Mouse (Mus musculus) forebrain, postnatal 0 days (tissue): Measurements from ENCODE around the gene Tubb3. TPM values are rescaled to one million over a fixed set of nuclear protein-coding genes. Genes with fewer than 3 reads are reported as not detected.

ENCODE experiments used
- ATAC-seq: fragments of 200-750 bp; cut with Nextera tagmentation; 2 replicates; pipeline ENCODE4 v1.8.0; 2017; ENCODE audit warnings: mild to moderate bottlenecking, moderate library complexity
- DNase-seq: peaks from one replicate; pipeline ENCODE4 v3.0.0-alpha.2; 2015
- H3K27ac ChIP-seq: fragments of 300-500 bp; sonication (generic); 2 replicates; pipeline ENCODE4 v1.5.1; 2014; ENCODE audit warnings: low read depth, mild to moderate bottlenecking, antibody characterized with exemption, low read length, moderate library complexity, mixed read lengths
- H3K27me3 ChIP-seq: fragments of 300-500 bp; sonication (generic); 2 replicates; pipeline ENCODE4 v1.6.1; 2014; ENCODE audit warnings: mild to moderate bottlenecking, low read length, mixed read lengths; ENCODE audit not compliant: insufficient read depth
- H3K36me3 ChIP-seq: fragments of 300-500 bp; sonication (generic); 2 replicates; pipeline ENCODE4 v1.6.1; 2014; ENCODE audit warnings: mild to moderate bottlenecking, moderate library complexity; ENCODE audit not compliant: insufficient read depth
- H3K4me1 ChIP-seq: fragments of 300-500 bp; sonication (generic); 2 replicates; pipeline ENCODE4 v1.6.1; 2014; ENCODE audit warnings: antibody characterized with exemption; ENCODE audit not compliant: insufficient read depth
- H3K4me2 ChIP-seq: fragments of 300-500 bp; sonication (generic); 2 replicates; pipeline ENCODE4 v1.6.1; 2014; ENCODE audit warnings: low read depth, mild to moderate bottlenecking, moderate library complexity
- H3K4me3 ChIP-seq: fragments of 300-500 bp; sonication (generic); 2 replicates; pipeline ENCODE4 v1.5.1; 2014; ENCODE audit warnings: low read depth, low read length, mixed read lengths
- H3K9ac ChIP-seq: fragments of 300-500 bp; sonication (generic); 2 replicates; pipeline ENCODE4 v1.6.1; 2014; ENCODE audit warnings: mild to moderate bottlenecking
- H3K9me3 ChIP-seq: fragments of 300-500 bp; sonication (generic); 2 replicates; pipeline ENCODE4 v1.6.1; 2016; ENCODE audit warnings: low read length
- CTCF ChIP-seq: sonication (generic); IDR thresholded peaks from 2 replicates; pipeline ENCODE4 v1.5.1; 2016; ENCODE audit warnings: antibody characterized with exemption, control low read depth, low read depth
- whole genome bisulfite sequencing: fragments of 180-500 bp; shearing (Covaris S2); extraction: QIAGEN DNeasy Blood & Tissue Kit; methylation state at CpG from one replicate; pipeline ENCODE4 v1.1.7; 2014; 5-methylcytosine and 5-hydroxymethylcytosine counted together
- polyA plus RNA-seq: library from polyadenylated mRNA; unstranded; fragments of >200 nt; fragmentation: Nextera tagmentation; extraction: Ambion mirVana; gene quantifications from 2 replicates; pipeline ENCODE4 v1.2.1, GENCODE M21; 2015
- total RNA-seq: library from RNA; depleted of rRNA; stranded (reverse); fragments of >200 nt; gene quantifications from 2 replicates; pipeline ENCODE4 v1.2.3, GENCODE M21; 2014

Tubb3 gene
- total and polyA plus RNA-seq, 2 experiments from 2014 or later, result 2,116 to 3,807 TPM

GRCm38 (mm10) chr8:123384883-123385540 is 26.2 kb upstream of the Tubb3 start:
- Histone ChIP-seq H3K9ac (no peak overlapping the region), H3K27ac (no peak overlapping the region), H3K4me1 (no peaks in the 10 kb centered on the region), H3K9me3 (no peaks in the 10 kb centered on the region), H3K36me3 (peaks cover 82% of the 10 kb centered on the region), H3K4me2 (no peak overlapping the region), H3K4me3 (no peak overlapping the region), H3K27me3 (no peaks in the 10 kb centered on the region)
- peak; percentile 74 for TF ChIP-seq CTCF
- WGBS, result 65% methylated on average over 9 of the region's 9 CpGs
- ATAC-seq (peak; percentile 53; the same call in 1 of the 2 replicates), DNase-seq (peak; percentile 54)

- 87% methylated on average over 3 of the region's 3 CpGs for WGBS
- H3K27ac ChIP-seq, result no peak overlapping the region
- TF ChIP-seq CTCF, result no peak
- peaks cover 91% of the 10 kb centered on the region for H3K36me3 ChIP-seq
- H3K27me3 ChIP-seq, result no peaks in the 10 kb centered on the region
- H3K9ac ChIP-seq, result no peak overlapping the region
- H3K4me2 ChIP-seq, result no peak overlapping the region
- no peak overlapping the region for H3K4me3 ChIP-seq
- no peaks in the 10 kb centered on the region for H3K4me1 ChIP-seq
- ATAC-seq (no peak), DNase-seq (no peak)
- no peaks in the 10 kb centered on the region for H3K9me3 ChIP-seq
Observed at GRCm38 (mm10) chr8:123387041-123387440, 24.2 kb upstream of the Tubb3 start.

GRCm38 (mm10) chr8:123387801-123388200 is 23.4 kb upstream of the Tubb3 start:
- no peak for TF ChIP-seq CTCF
- H3K4me2 ChIP-seq, result no peak overlapping the region
- H3K27me3 ChIP-seq, result no peaks in the 10 kb centered on the region
- no peak overlapping the region for H3K4me3 ChIP-seq
- 94% methylated on average over 8 of the region's 8 CpGs for WGBS
- no peaks in the 10 kb centered on the region for H3K4me1 ChIP-seq
- no peak for ATAC-seq
- no peaks in the 10 kb centered on the region for H3K9me3 ChIP-seq
- no peak overlapping the region for H3K27ac ChIP-seq
- no peak for DNase-seq
- no peak overlapping the region for H3K9ac ChIP-seq
- peaks cover 93% of the 10 kb centered on the region for H3K36me3 ChIP-seq

- Histone ChIP-seq H3K9me3 (no peaks in the 10 kb centered on the region), H3K4me2 (no peak overlapping the region), H3K4me3 (no peak overlapping the region), H3K4me1 (no peaks in the 10 kb centered on the region), H3K27ac (no peak overlapping the region), H3K36me3 (peaks cover 93% of the 10 kb centered on the region), H3K27me3 (no peaks in the 10 kb centered on the region), H3K9ac (no peak overlapping the region)
- no peak for DNase-seq
- ATAC-seq, result no peak
- WGBS, result 92% methylated on average over 7 of the region's 7 CpGs
- TF ChIP-seq CTCF, result no peak
Observed at GRCm38 (mm10) chr8:123389026-123389425, 22.2 kb upstream of the Tubb3 start.

- no peak for DNase-seq
- no peaks in the 10 kb centered on the region for H3K9me3 ChIP-seq
- no peak for ATAC-seq
- no peak overlapping the region for H3K27ac ChIP-seq
- no peaks in the 10 kb centered on the region for H3K4me1 ChIP-seq
- no peaks in the 10 kb centered on the region for H3K27me3 ChIP-seq
- no peak for TF ChIP-seq CTCF
- 95% methylated on average over 13 of the region's 13 CpGs for WGBS
- H3K4me2 ChIP-seq, result no peak overlapping the region
- no peak overlapping the region for H3K4me3 ChIP-seq
- H3K36me3 ChIP-seq, result peaks cover 99% of the 10 kb centered on the region
- no peak overlapping the region for H3K9ac ChIP-seq
Observed at GRCm38 (mm10) chr8:123398308-123398707, 12.9 kb upstream of the Tubb3 start.

GRCm38 (mm10) chr8:123401936-123402335 is 9.3 kb upstream of the Tubb3 start:
- Histone ChIP-seq H3K9me3 (no peaks in the 10 kb centered on the region), H3K36me3 (peaks cover 67% of the 10 kb centered on the region), H3K4me2 (no peak overlapping the region), H3K4me3 (no peak overlapping the region), H3K9ac (no peak overlapping the region), H3K27ac (no peak overlapping the region), H3K4me1 (no peaks in the 10 kb centered on the region), H3K27me3 (no peaks in the 10 kb centered on the region)
- 89% methylated on average over 9 of the region's 9 CpGs for WGBS
- no peak for ATAC-seq
- TF ChIP-seq CTCF, result no peak
- no peak for DNase-seq

- ATAC-seq (no peak), DNase-seq (no peak)
- H3K27ac ChIP-seq, result no peak overlapping the region
- no peak for TF ChIP-seq CTCF
- H3K4me2 ChIP-seq, result no peak overlapping the region
- H3K36me3 ChIP-seq, result peaks cover 58% of the 10 kb centered on the region
- no peaks in the 10 kb centered on the region for H3K27me3 ChIP-seq
- H3K9me3 ChIP-seq, result no peaks in the 10 kb centered on the region
- H3K4me3 ChIP-seq, result no peak overlapping the region
- no peak overlapping the region for H3K9ac ChIP-seq
- H3K4me1 ChIP-seq, result no peaks in the 10 kb centered on the region
- 93% methylated on average over 9 of the region's 9 CpGs for WGBS
Observed at GRCm38 (mm10) chr8:123402730-123403326, 8.4 kb upstream of the Tubb3 start.
